Mouse (Mus musculus): ENCODE measurements at regions not wholly inside any gene's neighbourhood (a gene's known extent, or its start where the extent isn't known, plus 50 kb on each side); places are given as distances from the start of the nearest gene placed in this dataset.

DNA sequence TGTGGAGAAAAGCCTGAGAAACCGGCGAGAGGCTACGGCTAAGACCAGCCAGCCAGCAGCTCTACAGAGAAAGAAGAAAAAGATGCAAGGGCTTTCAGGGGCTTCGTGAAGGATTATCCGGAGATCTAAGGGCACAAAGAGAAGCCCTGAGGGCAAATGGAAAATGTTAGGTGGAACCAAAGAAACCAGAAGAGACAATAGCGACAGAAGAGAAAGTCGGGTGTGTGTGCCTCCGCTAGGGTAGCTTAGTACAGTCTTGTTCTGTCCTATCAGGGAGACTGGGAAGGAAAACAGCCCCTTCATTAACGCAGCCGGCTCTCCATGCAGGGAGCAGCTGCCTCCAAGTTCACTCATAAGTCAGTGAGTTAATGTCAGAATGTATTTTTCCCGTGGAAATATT is 255.1 kb downstream of the Epha4 start:
- no peak for DNase-seq (ENCODE audit: low spot score)

DNA sequence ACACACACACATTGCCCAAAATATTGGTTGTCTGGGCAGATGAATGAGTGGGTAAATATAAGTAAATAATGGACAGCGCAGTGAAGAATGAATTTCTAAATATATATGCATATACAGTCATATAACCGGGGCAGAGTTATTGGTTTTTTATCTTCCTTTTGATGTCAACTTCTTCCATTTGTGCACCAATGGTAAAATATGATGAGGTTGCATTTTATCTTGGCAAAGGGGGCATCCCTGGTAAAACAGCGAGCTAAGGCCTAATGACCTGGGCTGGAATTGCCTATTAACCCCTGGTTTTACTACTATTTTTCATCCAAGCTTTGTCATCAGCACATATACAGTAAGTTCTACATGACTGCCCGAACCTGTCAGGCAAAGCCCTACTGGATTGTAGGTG is 253.2 kb downstream of the Epha4 start:
- DNase-seq (ENCODE audit: low spot score): no peak

DNA sequence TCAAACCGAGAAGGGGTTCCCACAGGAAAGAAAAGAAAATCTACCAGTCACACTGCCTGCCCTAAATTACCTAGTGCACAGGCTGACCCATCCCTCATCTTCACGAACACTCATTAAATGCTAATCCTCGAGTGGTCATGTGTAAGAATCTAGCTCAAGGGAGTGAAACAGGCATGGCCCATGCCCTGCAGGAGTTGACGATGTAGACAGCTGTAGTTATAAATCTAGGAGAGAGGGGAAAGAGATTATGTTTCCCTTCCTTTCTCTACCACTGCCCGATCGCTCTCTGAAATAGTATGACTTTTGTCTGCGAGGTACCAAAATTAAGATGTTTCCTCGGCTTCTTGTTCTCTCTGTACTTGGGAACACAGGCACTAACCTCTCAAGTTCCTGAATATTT is 249.2 kb downstream of the Epha4 start:
- DNase-seq (ENCODE audit: low spot score): no peak

DNA sequence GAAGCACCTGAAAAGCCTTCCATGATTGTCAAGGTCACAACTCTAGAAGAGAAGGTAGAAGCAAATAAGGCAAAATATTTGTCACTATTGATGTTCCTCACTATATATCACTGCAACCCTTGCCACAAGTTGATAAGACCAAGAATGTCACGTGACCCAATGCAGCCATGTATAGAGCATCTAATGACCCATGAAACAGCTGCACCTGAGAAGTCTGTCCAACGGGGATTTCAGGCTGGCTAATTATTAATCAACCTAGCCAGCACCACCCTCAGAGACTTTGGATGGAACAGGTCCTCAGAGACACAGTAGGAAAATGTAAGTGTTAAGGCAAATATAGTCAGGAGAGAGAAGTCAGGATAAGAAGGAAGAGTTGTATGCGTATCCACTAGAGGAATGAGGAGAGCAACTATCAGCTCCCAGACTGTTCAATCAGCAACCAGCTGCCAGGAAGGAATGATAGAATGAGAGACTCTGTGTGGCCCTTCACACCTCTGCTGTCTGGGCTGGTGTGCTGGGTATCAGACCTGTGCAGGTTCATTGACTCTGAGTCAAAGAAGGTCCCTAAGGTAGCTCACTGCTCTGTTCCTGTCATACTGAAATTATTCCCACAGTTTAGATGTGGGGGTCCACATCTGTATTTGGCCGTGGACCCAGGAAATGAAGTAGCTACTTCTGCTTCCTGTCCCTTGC is 247.4 kb downstream of the Epha4 start:
- no peak for DNase-seq (ENCODE audit: low spot score)

DNA sequence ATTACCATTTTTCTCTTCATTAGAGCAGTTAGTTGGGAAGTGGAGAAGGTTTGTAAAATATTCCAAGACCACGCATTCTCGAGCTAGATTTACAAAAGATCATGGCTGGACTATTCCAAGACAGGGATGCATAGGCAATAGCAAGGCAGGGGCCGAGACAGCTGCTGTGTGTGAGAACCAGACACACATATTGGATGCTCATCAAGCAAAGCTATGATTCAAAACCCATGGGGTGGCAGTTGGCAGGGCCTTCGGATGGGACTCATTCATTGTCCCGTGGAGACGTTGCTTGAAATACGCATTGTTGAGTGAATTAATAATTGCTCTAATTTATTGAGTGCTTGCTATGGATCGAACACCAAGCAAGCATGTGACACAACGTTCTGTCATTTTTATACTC is 239.6 kb downstream of the Epha4 start:
- DNase-seq (ENCODE audit: low spot score): no peak

DNA sequence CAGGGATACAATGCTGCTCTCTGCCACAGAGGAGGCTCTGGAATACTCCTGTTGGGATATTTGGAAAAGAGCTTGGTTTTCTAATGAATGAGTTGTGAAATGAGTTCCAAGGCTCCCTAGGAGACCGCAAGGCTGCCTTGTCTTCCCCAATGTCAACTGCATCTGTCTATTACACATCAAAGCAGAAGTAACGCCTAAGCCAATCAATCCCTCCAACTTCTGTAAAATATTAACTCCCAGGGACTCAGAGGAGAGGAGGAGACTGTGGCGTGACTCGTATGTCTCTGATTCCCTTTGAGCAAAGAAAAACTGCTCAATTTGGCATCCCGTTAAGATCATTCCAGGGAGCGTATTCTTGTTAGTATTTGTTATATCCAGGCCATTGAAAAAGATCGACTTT is 235.3 kb downstream of the Epha4 start:
- DNase-seq (ENCODE audit: low spot score): no peak

DNA sequence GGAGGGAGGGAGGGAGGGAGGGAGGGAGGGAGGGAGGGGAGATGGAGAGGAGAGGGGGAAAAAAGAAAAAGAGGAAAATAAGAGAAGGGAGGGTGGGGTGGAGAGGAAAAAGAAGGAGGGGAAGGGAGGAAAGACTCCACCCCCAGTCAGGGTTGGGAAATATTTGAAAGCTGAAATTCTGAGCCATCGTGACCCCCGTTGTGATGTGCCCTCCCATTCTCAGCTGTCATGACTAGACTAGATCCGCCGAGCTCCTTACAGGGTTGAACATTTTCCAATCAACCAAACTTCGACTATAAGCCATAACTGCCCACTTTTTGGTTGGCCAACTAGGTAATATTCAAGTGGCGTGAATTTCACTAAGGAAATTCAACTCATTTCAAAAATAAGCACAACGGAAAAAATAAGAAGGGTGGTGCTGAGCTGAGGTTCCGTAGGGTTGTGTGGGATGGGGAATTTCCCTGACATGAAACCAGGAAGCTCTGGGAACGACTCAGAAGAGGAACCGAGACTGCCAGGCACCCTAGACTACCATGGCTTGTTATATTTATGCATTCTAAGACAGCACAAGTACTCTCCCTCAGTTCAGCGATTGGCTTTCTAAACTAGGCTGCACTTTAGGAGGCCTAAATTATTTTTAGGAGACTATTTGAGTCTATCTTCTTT is 234.4 kb downstream of the Epha4 start:
- DNase-seq (ENCODE audit: low spot score): peak; percentile 10

DNA sequence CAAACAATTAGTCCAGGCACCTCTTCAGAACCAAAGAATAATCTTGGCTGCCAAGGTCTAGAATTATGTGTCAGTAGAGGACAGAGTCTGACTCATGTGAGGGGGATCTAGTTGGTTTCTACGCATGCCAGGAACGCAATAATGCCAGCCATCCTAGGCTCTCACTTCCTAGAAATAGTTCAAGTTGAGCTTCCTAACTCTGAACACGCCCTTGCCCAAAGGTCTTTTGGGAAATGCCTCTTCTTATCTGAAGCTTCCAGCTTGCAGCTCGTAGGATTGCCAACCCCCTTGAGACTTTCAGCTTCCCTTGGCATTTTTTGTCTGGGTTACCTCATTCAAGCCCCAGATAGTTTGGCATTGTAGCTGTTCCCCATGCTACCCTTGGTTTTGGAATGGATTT is 233.1 kb downstream of the Epha4 start:
- no peak for DNase-seq (ENCODE audit: low spot score)

DNA sequence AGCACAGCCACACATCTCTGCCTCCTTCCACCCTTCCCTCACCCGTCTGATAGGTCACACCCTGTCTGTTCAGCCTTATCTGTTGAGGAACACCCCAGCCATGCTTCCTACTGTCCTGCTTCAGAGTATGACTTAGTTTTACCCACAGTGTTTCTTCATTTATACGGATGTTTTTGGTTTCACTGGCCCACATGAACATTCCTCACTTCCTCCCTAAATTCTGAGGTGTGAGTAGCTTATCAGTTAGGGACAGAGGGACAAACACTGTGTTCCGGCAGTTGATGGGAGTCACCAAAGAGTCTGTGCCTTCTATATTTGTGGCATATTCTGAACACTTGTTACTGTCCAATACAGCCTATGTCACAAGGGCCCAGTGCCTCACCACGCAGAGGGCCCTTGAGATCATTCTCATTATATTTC is 216.2 kb downstream of the Epha4 start:
- no peak for DNase-seq (ENCODE audit: low spot score)

DNA sequence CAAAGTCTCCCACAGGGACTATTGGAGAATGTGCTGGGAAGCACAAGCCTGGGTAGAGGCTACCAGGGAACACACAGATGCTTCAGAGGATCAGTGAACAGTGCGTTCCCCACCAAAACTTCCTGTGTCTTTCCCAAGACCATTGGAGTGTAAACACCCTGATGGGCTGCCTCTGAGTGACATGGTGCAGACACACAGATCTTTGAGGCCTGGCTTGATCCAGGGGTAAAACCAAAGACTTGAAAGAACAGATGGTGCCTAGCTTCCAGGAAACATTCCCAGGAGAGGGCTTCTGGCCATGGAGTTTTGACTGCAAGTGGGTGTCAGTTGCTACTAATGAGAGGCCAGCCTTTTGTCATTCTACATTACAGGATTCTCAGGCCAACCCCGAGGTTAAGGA is 214.1 kb downstream of the Epha4 start:
- DNase-seq (ENCODE audit: low spot score): no peak

DNA sequence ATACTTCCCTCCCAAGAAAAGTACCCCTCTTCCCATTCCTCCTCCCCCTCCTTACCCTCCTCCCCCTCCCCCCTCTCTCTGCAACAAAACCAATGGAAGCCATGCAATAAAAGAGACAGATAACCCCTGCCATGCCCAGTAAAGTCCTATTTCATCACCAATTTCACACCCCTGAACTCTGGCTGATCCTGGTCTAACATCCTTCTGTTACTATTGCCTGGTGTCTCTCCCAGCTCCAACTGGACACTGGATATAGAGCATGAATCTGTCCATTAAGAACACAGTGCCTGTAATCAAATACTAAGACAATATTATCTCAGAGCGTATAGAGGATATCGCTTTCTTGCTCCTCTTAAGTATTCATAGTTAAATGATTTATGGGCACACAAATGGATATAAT is 210.1 kb downstream of the Epha4 start:
- DNase-seq (ENCODE audit: low spot score): no peak

DNA sequence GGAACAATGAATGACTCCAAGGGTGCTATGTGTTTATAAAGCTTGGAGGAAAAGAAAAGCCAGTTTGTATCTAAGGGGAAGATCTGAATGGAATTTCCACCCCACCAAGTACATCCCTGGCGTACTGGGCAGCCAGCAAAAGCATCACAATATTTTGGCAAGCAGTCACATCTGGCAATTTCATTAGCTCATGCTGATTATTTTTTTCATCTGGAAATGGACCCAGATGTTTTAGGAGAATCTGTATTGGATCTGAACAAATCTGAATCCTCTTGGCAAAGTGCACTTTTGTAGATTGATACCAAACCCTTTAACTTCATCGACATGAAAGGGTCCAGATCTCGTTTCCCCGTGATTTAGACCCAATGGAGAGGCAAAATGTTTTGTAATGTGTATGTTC is 207.1 kb downstream of the Epha4 start:
- DNase-seq (ENCODE audit: low spot score): no peak

DNA sequence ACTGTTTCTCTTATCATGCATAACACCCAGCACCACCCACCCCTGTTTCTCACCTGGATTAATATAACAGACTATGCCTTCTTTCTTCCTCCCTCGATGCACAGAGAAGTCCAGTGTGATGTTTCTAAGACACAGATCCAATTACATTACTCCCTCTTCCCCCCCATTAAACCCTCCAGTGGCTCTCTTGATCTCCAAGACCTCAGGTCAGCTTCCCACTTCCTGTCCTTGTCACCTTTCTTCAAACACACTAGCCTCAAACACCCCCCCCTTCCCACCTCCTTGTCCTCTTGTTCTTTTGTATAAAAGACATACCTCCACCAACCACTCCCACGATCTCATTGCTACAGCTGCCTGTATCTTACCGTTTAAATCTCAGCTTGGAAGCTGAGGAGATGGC is 201.8 kb downstream of the Epha4 start:
- no peak for DNase-seq (ENCODE audit: low spot score)

DNA sequence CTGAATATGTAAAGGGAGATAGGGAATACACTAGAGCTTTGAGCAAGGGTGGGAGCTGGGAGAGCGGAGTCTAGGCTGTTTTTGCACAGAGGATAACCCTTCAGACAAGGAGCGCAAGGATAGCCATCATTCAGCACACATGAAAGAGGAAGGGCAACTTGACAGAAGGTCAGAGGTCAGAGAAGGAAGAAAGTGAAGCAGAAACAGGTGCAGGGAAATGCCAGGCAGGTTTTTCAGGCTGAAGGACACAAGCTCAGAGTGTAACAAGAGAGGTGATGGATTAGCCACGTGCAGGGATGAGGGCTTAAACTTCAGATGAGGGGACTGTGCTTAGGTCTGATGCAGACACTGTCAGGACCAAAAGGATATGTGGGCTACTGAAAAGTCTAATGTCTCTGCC is 199.5 kb downstream of the Epha4 start:
- no peak for DNase-seq (ENCODE audit: low spot score)

DNA sequence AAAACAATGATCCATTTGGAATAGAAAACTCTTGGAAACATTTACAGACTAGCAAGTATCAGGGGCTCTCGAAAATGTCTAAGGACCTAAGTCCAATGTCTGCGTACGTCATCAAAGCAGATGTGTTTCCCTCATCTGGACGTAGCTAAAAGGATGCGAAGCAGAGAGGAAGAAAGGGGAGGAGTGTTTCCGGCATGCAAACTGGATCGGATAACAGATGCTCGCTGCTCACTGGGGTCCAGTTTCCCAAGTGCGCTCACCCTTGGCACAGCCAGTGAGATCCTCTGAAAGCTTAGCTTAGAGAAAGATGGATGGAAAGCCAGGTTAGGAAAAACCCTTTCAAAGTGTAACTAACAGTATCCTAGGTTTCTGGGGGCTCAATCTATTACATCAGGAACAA is 198.7 kb downstream of the Epha4 start:
- DNase-seq (ENCODE audit: low spot score): no peak
